Mouse (Mus musculus) thymus, postnatal 36 days (tissue): Measurements from ENCODE around the gene Cacna2d2.
A peak's percentile ranks its signal among the peaks of the same experiment; 100 is the strongest.
"Not testable (repeated sequence)": the region's sequence is repeated elsewhere in the genome, so short reads cannot be mapped to it uniquely, and the experiment has no call there.

ENCODE experiments used
- DNase-seq, 2 experiments: peaks; one replicate each; pipeline ENCODE4 v3.0.0; 2022; ENCODE audit warnings: mixed read lengths in 2 of 2

Gene Cacna2d2

GRCm38 (mm10) chr9:107566041-107566709, 166.8 kb downstream of the Cacna2d2 start:
- peak; percentile 72 to 78 for DNase-seq

DNA sequence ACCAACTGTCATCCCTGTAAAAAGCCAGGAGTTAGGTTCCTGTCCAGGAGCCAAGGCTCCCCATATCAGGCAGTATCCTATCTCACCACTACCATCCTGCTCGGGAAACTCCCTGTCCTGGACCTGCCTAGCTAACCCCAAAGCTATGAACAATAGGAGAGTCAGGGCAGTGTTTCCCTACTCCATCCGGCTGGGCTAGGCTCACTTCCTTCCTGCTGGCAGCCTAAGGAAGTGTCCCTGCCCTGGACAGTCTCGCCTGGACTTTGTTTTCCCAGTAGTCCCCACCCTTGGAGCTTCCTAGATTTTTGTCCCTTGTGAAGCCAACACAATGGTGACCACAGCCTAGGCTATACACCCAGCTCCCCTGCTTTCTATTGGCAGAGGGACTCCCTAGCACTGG, 167.4 kb downstream of the Cacna2d2 start:
- DNase-seq = no peak

- DNase-seq = peak in 1 of 2 experiments; percentile 26
Observed at GRCm38 (mm10) chr9:107567702-107568319, 168.4 kb downstream of the Cacna2d2 start, which contains the start of gene Hyal2. Gene Hyal2, plus strand, starts transcription at chr9:107567945.

- DNase-seq = peak; percentile 82 to 83
Observed at GRCm38 (mm10) chr9:107568331-107569261, 169.2 kb downstream of the Cacna2d2 start.

- no peak for DNase-seq
Observed at GRCm38 (mm10) chr9:107569270-107569669, 169.9 kb downstream of the Cacna2d2 start.

GRCm38 (mm10) chr9:107570016-107570415, 170.6 kb downstream of the Cacna2d2 start:
- DNase-seq = no peak

GRCm38 (mm10) chr9:107570845-107571244, 171.4 kb downstream of the Cacna2d2 start:
- no peak for DNase-seq

- peak in 1 of 2 experiments; percentile 8 for DNase-seq
Observed at GRCm38 (mm10) chr9:107571534-107572326, 172.3 kb downstream of the Cacna2d2 start.

GRCm38 (mm10) chr9:107572327-107572662, 172.9 kb downstream of the Cacna2d2 start:
- DNase-seq = no peak

DNA sequence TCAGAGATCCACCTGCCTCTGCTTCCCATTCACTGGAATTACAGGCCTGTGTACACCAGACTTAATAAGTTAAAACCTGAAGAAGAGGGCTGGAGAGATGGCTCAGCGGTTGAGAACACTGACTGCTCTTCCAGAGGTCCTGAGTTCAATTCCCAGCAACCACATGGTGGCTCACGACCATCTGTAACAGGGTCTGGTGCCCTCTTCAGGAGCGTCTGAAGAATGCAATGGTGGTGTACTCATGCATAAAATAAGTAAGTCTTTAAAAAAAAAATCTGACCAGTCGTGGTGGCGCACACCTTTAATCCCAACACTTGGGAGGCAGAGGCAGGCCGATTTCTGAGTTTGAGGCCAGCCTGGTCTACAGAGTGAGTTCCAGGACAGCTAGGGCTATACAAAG, 174.4 kb downstream of the Cacna2d2 start:
- not testable (repeated sequence) for DNase-seq

DNA sequence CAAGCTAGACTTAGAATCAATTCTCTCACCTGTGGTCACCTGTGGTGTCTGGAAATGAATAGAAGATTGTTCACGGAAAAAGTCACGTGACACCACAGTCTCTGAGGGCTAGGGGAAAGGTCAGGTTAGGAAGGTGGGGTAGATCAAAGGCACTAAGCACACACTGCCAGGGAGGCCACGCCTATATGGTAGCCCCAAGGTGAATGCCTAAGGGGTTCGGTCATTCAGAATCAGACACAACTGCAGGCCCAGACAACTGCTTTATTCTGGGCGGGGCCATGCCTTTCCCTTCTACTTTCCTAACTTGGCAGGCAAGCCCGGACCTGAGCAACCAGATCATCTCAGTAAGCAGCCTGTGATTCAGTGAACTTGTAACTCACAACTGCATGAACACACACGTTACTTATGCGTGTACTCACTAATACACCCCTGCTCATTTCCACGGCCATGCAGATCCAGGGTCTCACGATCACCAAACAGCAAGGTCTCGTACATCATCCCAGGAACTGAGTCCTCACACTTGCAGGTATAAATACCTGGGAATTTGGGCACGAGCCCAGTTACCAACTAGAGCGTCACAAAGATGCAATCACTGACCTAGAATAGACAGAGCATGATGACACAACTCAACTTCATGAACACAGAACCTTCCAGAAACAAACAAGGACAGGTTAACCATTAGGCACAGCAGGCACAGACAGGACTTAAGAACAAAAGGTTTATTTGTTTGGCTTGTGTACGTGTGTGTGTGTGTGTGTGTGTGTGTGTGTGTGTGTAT, 176.4 kb downstream of the Cacna2d2 start:
- DNase-seq = no peak

- DNase-seq = no peak
Observed at GRCm38 (mm10) chr9:107576357-107577107, 177.1 kb downstream of the Cacna2d2 start, which contains the start of gene Hyal1. Gene Hyal1, plus strand, starts transcription at chr9:107576927.

GRCm38 (mm10) chr9:107577871-107578270, 178.5 kb downstream of the Cacna2d2 start:
- no peak for DNase-seq

GRCm38 (mm10) chr9:107578587-107578986, 179.2 kb downstream of the Cacna2d2 start, which contains the start of gene Naa80:
Gene Naa80, plus strand, starts transcription at chr9:107578887.
- no peak for DNase-seq
